Mouse (Mus musculus): ENCODE data around the gene Pm20d1. TPM values are rescaled to one million over a fixed set of nuclear protein-coding genes. Genes with fewer than 3 reads are reported as not detected.

The Pm20d1 gene
- polyA plus RNA-seq, 1 experiment from 2014 or later, result 0.72 TPM

Other genes starting within 250 kb of the Pm20d1 start
- not detected in 2 replicates for gene Avpr1b, start 198.1 kb upstream of the Pm20d1 start, polyA plus RNA-seq (2014; fragmentation: Nextera tagmentation; extraction: Ambion mirVana)
- 0.18 and 0.49 TPM in 2 replicates for gene Ctse, start 159.1 kb upstream of the Pm20d1 start, polyA plus RNA-seq (2014; fragmentation: Nextera tagmentation; extraction: Ambion mirVana)
- 0.62 and 0.99 TPM in 2 replicates for gene Rab7b, start 108.7 kb upstream of the Pm20d1 start, polyA plus RNA-seq (2014; fragmentation: Nextera tagmentation; extraction: Ambion mirVana)
- not detected in 2 replicates for gene Slc26a9, start 53.4 kb upstream of the Pm20d1 start, polyA plus RNA-seq (2014; fragmentation: Nextera tagmentation; extraction: Ambion mirVana)
- gene Slc41a1, start 30.1 kb downstream of the Pm20d1 start, polyA plus RNA-seq (2014; fragmentation: Nextera tagmentation; extraction: Ambion mirVana), result 9.3 and 10.2 TPM in 2 replicates
- 10.3 and 10.4 TPM in 2 replicates for gene Rab29, start 69.8 kb downstream of the Pm20d1 start, polyA plus RNA-seq (2014; fragmentation: Nextera tagmentation; extraction: Ambion mirVana)
- 50.6 and 54.6 TPM in 2 replicates for gene Nucks1, start 113.2 kb downstream of the Pm20d1 start, polyA plus RNA-seq (2014; fragmentation: Nextera tagmentation; extraction: Ambion mirVana)
- 11.8 TPM in 2 replicates for gene Slc45a3, start 165.6 kb downstream of the Pm20d1 start, polyA plus RNA-seq (2014; fragmentation: Nextera tagmentation; extraction: Ambion mirVana)
- gene Elk4, start 210.2 kb downstream of the Pm20d1 start, polyA plus RNA-seq (2014; fragmentation: Nextera tagmentation; extraction: Ambion mirVana), result 18.7 and 21.6 TPM in 2 replicates